Mouse (Mus musculus): ENCODE data around the gene Prkn.

Gene Prkn

DNA sequence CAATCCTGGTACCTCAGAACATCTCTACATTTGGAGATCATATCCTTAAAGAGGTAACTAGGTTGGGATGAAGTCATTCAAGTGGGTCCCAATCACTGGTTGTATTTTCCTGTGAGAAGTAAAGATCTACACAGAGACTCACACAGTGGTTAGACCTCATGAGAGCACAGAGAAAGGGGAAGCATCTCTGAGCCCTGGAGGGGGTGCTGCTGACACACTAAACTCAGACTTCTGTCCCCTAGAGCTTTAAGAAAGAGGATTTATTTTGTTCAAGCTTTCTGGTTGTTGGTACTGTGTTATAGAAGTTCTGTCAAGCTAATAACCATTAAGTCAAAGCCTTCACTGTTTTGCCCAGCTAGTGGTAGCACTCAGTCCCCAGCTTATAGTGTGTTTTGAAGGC lies 1259.2 kb downstream of the Prkn start:
- in situ Hi-C loops (cut with MboI; ENCODE audit: low pct_unique_long_range_greater_than_20kb in 1 of 2, low sequenced_read_pairs in 2 of 2, unreplicated experiment in 1 of 2): no loop called here

- in situ Hi-C loops (cut with MboI; ENCODE audit: low pct_unique_long_range_greater_than_20kb in 1 of 2, low sequenced_read_pairs in 2 of 2, unreplicated experiment in 1 of 2): loop anchor here (5.0 kb wide), 1 partner anchor 110 kb away; no protein-coding TSS in a partner anchor
Observed at GRCm38 (mm10) chr17:12102326-12102725, 1262.1 kb downstream of the Prkn start.

DNA sequence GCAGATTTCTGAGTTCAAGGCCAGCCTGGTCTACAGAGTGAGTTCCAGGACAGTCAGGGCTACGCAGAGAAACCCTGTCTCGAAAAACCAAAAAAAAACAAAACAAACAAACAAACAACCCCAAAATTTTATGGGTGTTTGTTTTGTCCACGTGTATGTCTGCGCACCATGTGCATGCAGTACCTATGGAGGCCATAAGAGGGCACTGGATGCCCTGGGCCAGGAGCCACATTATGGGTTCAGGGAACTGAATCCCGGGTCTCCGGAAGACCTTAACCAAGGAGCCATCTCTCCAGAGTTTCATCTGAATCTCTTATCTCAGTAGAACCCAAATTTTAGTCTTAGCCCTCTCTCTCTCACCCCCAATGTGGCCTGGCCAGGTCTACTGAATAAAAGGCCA lies 1263.6 kb downstream of the Prkn start:
- in situ Hi-C loops (cut with MboI; ENCODE audit: low pct_unique_long_range_greater_than_20kb in 1 of 2, low sequenced_read_pairs in 2 of 2, unreplicated experiment in 1 of 2): loop anchor here (5.0 kb wide), 1 partner anchor 109 kb away; no protein-coding TSS in a partner anchor

- in situ Hi-C loops (cut with MboI; ENCODE audit: low pct_unique_long_range_greater_than_20kb in 1 of 2, low sequenced_read_pairs in 2 of 2, unreplicated experiment in 1 of 2): loop anchor here (5.0 kb wide), 1 partner anchor 108 kb away; no protein-coding TSS in a partner anchor
Observed at GRCm38 (mm10) chr17:12104245-12104644, 1264.1 kb downstream of the Prkn start.

DNA sequence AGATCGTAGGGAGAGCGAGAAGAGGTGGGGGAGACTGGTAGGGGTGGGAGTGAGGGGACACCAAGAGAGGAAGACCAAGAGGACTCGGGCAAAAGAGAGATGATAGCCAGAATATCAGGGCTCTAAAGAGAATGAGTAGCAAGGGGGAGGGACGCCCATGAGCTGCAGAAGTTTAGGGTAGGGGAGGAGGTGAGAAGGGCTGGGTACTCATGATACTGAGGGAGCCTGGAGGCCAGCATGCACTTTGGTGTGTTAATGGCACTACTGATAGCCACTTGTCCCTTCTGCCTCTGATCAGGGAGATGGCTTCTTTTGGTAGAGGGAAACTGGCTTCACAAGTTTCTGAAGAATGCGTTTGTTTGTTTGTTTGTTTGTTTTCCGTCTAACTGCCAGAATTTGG lies 1264.5 kb downstream of the Prkn start:
- in situ Hi-C loops (cut with MboI; ENCODE audit: low pct_unique_long_range_greater_than_20kb in 1 of 2, low sequenced_read_pairs in 2 of 2, unreplicated experiment in 1 of 2): loop anchor here (5.0 kb wide), 1 partner anchor 108 kb away; no protein-coding TSS in a partner anchor

DNA sequence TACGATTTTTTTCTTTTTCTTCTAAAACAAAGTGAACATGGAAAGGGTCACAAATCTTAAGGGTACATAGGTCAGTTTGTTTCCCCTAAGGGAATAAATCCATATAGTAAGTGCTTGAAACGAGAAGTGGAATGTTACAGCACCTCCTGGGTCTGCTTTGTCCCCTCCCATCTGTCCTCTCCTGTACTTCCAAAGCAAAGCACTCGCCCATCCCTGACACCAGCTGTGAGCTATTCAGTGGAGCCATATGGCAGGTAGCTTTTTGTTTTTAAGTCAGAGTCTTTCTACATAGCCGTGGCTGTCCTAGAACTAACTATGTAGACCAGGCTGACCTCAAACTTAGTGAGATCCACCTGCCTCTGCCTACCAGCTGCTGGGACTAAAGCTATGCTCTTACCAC lies 1266.1 kb downstream of the Prkn start:
- in situ Hi-C loops (cut with MboI; ENCODE audit: low pct_unique_long_range_greater_than_20kb in 1 of 2, low sequenced_read_pairs in 2 of 2, unreplicated experiment in 1 of 2): no loop called here
